Mouse (Mus musculus) heart, adult 2 months (tissue): ENCODE data around the gene Foxp1. TPM values are rescaled to one million over a fixed set of nuclear protein-coding genes. Genes with fewer than 3 reads are reported as not detected.

Experiments
- DNase-seq, 2 experiments: peaks; one replicate each; pipeline ENCODE4 v3.0.0; 2021
- H3K27ac ChIP-seq: fragments of 200-600 bp; 2 replicates; pipeline ENCODE4 v1.8.1; 2022
- H3K27me3 ChIP-seq: fragments of 200-500 bp; 2 replicates; pipeline ENCODE4 v1.6.1; 2012; ENCODE audit warnings: mild to moderate bottlenecking, low read length, inconsistent platforms, mixed read lengths; ENCODE audit not compliant: control insufficient read depth, insufficient read depth
- H3K36me3 ChIP-seq: fragments of 200-500 bp; 2 replicates; pipeline ENCODE4 v1.6.1; 2012; ENCODE audit warnings: low read length, inconsistent platforms; ENCODE audit not compliant: control insufficient read depth, insufficient read depth
- H3K4me1 ChIP-seq: fragments of 200-500 bp; 2 replicates; pipeline ENCODE4 v1.6.1; 2011; ENCODE audit warnings: low read length; ENCODE audit not compliant: control insufficient read depth, insufficient read depth
- H3K4me3 ChIP-seq: fragments of 200-600 bp; 2 replicates; pipeline ENCODE4 v1.8.1; 2022
- H3K79me2 ChIP-seq: fragments of 200-500 bp; replicated peaks from 2 replicates; pipeline ENCODE4 v1.6.1; 2012; ENCODE audit warnings: mild to moderate bottlenecking, inconsistent platforms, low read length, moderate library complexity, mixed read lengths; ENCODE audit not compliant: control insufficient read depth, insufficient read depth
- H3K9ac ChIP-seq: fragments of 200-500 bp; 2 replicates; pipeline ENCODE4 v1.6.1; 2012; ENCODE audit warnings: low read depth, mild to moderate bottlenecking, control low read depth, inconsistent platforms, low read length, mixed read lengths
- CTCF ChIP-seq: fragments of 200-600 bp; IDR thresholded peaks from 2 replicates; pipeline ENCODE4 v1.8.1; 2022; ENCODE audit warnings: antibody characterized with exemption, mild to moderate bottlenecking, moderate library complexity
- EP300 ChIP-seq: fragments of 200-500 bp; IDR thresholded peaks from 2 replicates; pipeline ENCODE4 v1.6.1; 2011; ENCODE audit warnings: low read depth, low read length, control low read depth; ENCODE audit not compliant: insufficient read depth
- POLR2A ChIP-seq: fragments of 200-500 bp; IDR thresholded peaks from 2 replicates; pipeline ENCODE4 v1.6.1; 2011; ENCODE audit warnings: mild to moderate bottlenecking, low read depth, low read length, control low read depth; ENCODE audit not compliant: insufficient read depth
- WGBS: fragments of 180-500 bp; shearing (Covaris S2); methylation state at CpG from one replicate; pipeline ENCODE4 v1.1.7; 2018; 5-methylcytosine and 5-hydroxymethylcytosine counted together
- intact Hi-C: fragments of 180-260 bp; cut with DNase I; formaldehyde crosslinking; loops from one replicate; pipeline ENCODE4 v1.15.1; 2025
- polyA plus RNA-seq: library from polyadenylated mRNA; depleted of rRNA; stranded (reverse); fragments of >200 nt; gene quantifications from 2 replicates; pipeline ENCODE4 v1.2.3, GENCODE M21; 2012
- total RNA-seq, 2 experiments: library from RNA; stranded (reverse); gene quantifications; 2 replicates each; pipeline ENCODE4 v1.2.3; 2021

The Foxp1 gene
- total and polyA plus RNA-seq, 3 experiments, result 22.9 to 31.6 (median 26.4) TPM

DNA sequence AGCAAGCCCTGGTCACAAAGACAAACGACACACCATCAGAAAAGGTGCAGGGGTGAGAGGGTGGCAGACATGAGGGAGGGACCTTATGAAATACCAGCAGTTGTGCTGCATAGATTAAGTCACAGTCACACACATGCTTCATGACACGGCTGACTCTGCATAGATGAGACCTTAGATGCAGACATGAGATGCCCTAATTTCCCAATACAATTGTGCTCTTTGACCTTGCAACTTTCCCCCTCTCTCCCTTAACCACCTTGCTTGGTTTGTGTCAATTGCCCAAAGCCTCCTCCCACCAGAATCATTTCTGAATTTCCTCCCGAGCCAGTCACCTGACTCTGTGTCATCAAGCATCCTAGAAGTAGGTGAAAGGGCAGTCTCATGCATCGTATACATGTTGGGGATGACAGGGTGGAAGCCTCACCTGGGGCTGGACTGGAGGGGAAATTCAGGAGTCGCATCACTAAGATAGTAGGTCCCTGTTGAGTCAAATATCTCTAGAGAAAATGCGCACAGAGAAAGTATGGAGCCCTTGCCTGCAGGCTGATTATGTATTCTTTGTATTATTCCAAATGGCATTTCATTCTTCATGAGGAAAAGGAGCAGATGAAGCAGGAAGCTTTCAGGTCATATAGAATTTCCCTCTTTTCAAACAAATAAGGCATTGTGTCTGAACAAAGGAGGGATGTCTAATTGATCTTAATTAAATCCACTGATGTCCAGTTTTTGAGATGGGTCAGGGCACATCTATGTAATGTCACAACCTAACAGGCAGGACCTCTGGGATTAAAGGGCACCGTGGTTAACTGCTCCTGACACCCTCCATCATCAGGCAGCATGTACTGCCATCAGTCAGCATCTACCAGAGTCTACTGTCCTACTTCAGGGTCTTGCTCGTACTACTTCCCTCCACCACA lies 486.8 kb downstream of the Foxp1 start:
- WGBS, result 83% methylated on average over 8 of the region's 8 CpGs
- no peaks in the 10 kb centered on the region for H3K4me1 ChIP-seq
- no peak overlapping the region for H3K4me3 ChIP-seq
- H3K9ac ChIP-seq, result no peak overlapping the region
- H3K27ac ChIP-seq, result no peak overlapping the region
- no peaks in the 10 kb centered on the region for H3K36me3 ChIP-seq
- 0 out of 2 replicates have a peak, but pooled peaks cover 2% of the 10 kb centered on the region for H3K79me2 ChIP-seq
- TF ChIP-seq EP300 (no peak), CTCF (no peak), POLR2A (no peak)
- no peak for DNase-seq
- no peaks in the 10 kb centered on the region for H3K27me3 ChIP-seq
- intact Hi-C loops, result no loop called here

DNA sequence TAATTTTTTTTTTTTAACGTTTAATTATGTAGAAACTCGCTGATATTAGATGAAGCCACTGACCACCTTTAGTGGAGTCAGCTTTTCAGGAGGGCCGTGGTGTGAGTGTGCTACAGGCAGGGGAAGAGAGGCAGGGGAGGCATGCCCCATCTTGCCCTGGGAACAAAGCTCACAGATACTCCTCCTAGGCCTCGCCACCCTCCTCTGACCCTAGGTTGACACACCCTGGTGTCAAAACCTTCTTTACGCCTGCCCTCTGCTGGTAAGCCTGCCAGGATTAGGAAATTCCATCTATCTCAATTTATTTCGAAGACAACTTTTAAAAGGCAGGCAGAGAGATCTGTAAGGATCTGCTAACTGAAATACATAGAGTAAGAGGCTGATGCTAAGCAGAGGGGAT lies 489.5 kb downstream of the Foxp1 start:
- no peaks in the 10 kb centered on the region for H3K4me1 ChIP-seq
- H3K4me3 ChIP-seq, result no peak overlapping the region
- H3K79me2 ChIP-seq, result 0 out of 2 replicates have a peak, but pooled peaks cover 2% of the 10 kb centered on the region
- no peaks in the 10 kb centered on the region for H3K36me3 ChIP-seq
- H3K27me3 ChIP-seq, result no peaks in the 10 kb centered on the region
- TF ChIP-seq CTCF (peak; percentile 58), POLR2A (no peak), EP300 (no peak)
- no peak for DNase-seq
- intact Hi-C loops, result loop anchor here (5.0 kb wide), 1 partner anchor 61 kb away; no protein-coding TSS in a partner anchor
- no peak overlapping the region for H3K27ac ChIP-seq
- no peak overlapping the region for H3K9ac ChIP-seq
- WGBS, result 64% methylated on average over 6 of the region's 6 CpGs

DNA sequence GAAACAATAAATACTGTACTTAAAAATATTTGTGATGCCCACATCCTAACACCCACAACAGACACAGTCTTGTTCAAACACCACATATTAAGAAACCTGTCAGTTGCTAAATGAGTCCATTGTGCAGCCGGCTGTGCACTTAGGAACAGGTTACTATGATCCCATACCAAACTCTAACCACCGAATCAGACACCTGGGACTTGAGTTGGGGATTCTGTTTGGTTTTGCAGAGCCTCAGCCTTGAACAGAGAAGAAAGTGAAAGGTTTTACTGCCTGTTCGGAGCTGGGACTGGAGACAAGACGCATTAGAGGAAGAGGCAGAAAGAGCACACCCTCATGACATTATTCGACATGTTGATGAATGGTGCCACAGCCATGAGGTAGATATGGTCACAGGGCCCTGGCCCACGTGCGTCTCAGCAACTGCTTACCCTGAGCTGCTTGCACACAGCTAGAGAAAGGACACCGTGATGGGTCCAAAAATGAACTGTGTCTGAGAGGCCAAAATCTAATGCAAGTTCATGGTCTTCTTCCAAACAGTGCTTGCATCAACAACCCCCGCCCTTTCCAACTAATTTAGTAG lies 491.1 kb downstream of the Foxp1 start:
- intact Hi-C loops, result loop anchor here (5.0 kb wide), 1 partner anchor 59 kb away; no protein-coding TSS in a partner anchor
- H3K27me3 ChIP-seq, result no peaks in the 10 kb centered on the region
- TF ChIP-seq POLR2A (no peak), CTCF (no peak), EP300 (no peak)
- H3K9ac ChIP-seq, result no peak overlapping the region
- no peak overlapping the region for H3K4me3 ChIP-seq
- no peak for DNase-seq
- H3K36me3 ChIP-seq, result no peaks in the 10 kb centered on the region
- no peaks in the 10 kb centered on the region for H3K4me1 ChIP-seq
- 0 out of 2 replicates have a peak, but pooled peaks cover 2% of the 10 kb centered on the region for H3K79me2 ChIP-seq
- no peak overlapping the region for H3K27ac ChIP-seq
- WGBS, result 76% methylated on average over 9 of the region's 9 CpGs

DNA sequence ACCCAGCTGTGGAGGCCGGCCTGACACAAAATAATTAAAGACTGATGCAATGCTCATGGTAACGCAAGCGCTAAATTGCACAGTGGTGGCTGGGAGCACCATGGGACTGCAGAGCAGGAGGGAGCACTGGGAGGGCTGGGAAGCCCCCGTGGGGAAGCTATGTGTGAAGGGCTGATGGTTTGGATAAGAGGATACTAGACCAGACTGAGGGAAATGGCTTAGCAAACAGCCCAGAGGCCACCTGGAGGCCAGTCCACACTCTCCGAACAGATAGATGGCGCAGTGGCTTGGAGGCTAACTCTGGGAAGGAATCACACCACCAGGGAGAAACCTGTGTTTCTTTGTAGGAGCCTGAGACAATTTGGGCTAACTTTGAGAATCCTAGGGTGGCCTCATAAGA lies 492.3 kb downstream of the Foxp1 start:
- Histone ChIP-seq H3K27me3 (no peaks in the 10 kb centered on the region), H3K79me2 (no peaks in the 10 kb centered on the region), H3K4me3 (no peak overlapping the region), H3K9ac (no peak overlapping the region), H3K36me3 (peaks cover 4% of the 10 kb centered on the region; the same call in 1 of the 2 replicates), H3K4me1 (no peaks in the 10 kb centered on the region), H3K27ac (no peak overlapping the region)
- peak in 1 of 2 experiments; percentile 22 for DNase-seq
- 82% methylated on average over 6 of the region's 6 CpGs for WGBS
- intact Hi-C loops, result loop anchor here (5.0 kb wide), 1 partner anchor 58 kb away; no protein-coding TSS in a partner anchor
- TF ChIP-seq CTCF (peak; percentile 47), POLR2A (no peak), EP300 (no peak)

DNA sequence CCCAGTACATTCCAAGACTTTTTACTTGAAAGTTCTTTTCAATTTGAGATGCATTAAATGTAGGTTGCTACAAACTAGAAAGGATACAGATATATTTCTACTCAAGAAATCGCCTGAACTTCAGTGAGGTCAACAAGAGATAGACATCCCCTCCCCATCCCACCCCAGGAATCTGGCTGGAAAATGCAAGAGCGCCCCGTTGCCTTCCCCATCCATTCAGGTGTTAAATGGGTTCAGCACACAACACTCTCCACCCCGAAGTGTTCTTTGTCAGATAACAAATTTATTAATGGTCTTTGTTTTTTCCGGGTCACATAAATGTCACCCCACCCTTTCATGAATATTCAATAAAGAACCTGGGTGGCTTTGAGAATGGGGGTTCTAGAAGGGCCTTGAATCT lies 493.1 kb downstream of the Foxp1 start:
- H3K4me1 ChIP-seq, result peaks cover 2% of the 10 kb centered on the region

DNA sequence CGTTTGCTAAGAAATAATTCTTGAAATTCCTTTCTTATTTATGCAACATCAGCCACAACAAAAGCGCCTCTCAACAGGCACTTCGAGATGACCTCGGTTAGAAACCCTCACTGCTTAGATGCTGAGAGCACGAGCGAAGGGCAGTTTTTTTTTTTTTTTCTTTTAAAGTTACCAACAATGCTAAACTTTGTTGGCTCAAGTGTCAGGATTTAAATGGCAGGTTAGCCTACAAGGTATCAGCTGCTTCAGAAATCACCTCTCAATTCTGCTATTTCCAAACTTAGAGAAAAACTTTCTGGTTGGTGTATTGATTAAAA lies 493.6 kb downstream of the Foxp1 start:
- no peaks in the 10 kb centered on the region for H3K27me3 ChIP-seq
- no peak for DNase-seq
- peaks cover 2% of the 10 kb centered on the region for H3K4me1 ChIP-seq
- no peak for TF ChIP-seq CTCF
- H3K36me3 ChIP-seq, result peaks cover 5% of the 10 kb centered on the region
- peak overlapping the region; percentile 87 for H3K4me3 ChIP-seq
- H3K27ac ChIP-seq, result peak overlapping the region; percentile 88
- 11% methylated on average over 6 of the region's 6 CpGs for WGBS
- intact Hi-C loops, result loop anchor here (5.0 kb wide), 1 partner anchor 493 kb away; the partner anchor contains the start of gene Foxp1
- H3K79me2 ChIP-seq, result 0 out of 2 replicates have a peak, but pooled peaks cover under 1% of the 10 kb centered on the region
- H3K9ac ChIP-seq, result peak overlapping the region; percentile 82

More for the DNA sequence above, 493.1 kb downstream of the Foxp1 start:
- no peaks in the 10 kb centered on the region for H3K27me3 ChIP-seq
- TF ChIP-seq EP300 (no peak), POLR2A (no peak), CTCF (no peak)
- intact Hi-C loops, result loop anchor here (5.0 kb wide), 1 partner anchor 493 kb away; the partner anchor contains the start of gene Foxp1
- H3K4me3 ChIP-seq, result no peak overlapping the region
- H3K36me3 ChIP-seq, result peaks cover 5% of the 10 kb centered on the region
- DNase-seq, result no peak
- no peak overlapping the region for H3K9ac ChIP-seq
- no peak overlapping the region for H3K27ac ChIP-seq
- no peaks in the 10 kb centered on the region for H3K79me2 ChIP-seq
- WGBS, result 73% methylated on average over 5 of the region's 5 CpGs
